Mouse (Mus musculus) heart, embryonic 16.5 days (tissue): ENCODE measurements around the gene Srgap2. TPM values are rescaled to one million over a fixed set of nuclear protein-coding genes. Genes with fewer than 3 reads are reported as not detected.

Source experiments
- ATAC-seq: fragments of 200-750 bp; cut with Nextera tagmentation; replicated peaks from 2 replicates; pipeline ENCODE4 v1.8.0; 2017; ENCODE audit warnings: moderate number of reproducible peaks; ENCODE audit not compliant: insufficient read depth, low FRiP score; ENCODE audit errors: extremely low read depth
- H3K27ac ChIP-seq: fragments of 300-500 bp; sonication (generic); 2 replicates; pipeline ENCODE4 v1.5.1; 2014; ENCODE audit warnings: mild to moderate bottlenecking, low read length, control low read depth, moderate library complexity
- H3K27me3 ChIP-seq: fragments of 300-500 bp; sonication (generic); 2 replicates; pipeline ENCODE4 v1.6.1; 2014; ENCODE audit warnings: low read length, mixed read lengths; ENCODE audit not compliant: control insufficient read depth, insufficient read depth
- H3K36me3 ChIP-seq: fragments of 300-500 bp; sonication (generic); 2 replicates; pipeline ENCODE4 v1.6.1; 2014; ENCODE audit not compliant: control insufficient read depth, insufficient read depth
- H3K4me1 ChIP-seq: fragments of 300-500 bp; sonication (generic); 2 replicates; pipeline ENCODE4 v1.6.1; 2014; ENCODE audit warnings: low read length, mixed read lengths; ENCODE audit not compliant: control insufficient read depth, insufficient read depth
- H3K4me2 ChIP-seq: fragments of 300-500 bp; sonication (generic); 2 replicates; pipeline ENCODE4 v1.6.1; 2014; ENCODE audit warnings: low read depth, mild to moderate bottlenecking, control low read depth, low read length
- H3K4me3 ChIP-seq: fragments of 300-500 bp; sonication (generic); 2 replicates; pipeline ENCODE4 v1.5.1; 2014; ENCODE audit warnings: mild to moderate bottlenecking, control low read depth, low read length
- H3K9ac ChIP-seq: fragments of 300-500 bp; sonication (generic); 2 replicates; pipeline ENCODE4 v1.6.1; 2014; ENCODE audit warnings: low read length, control low read depth
- H3K9me3 ChIP-seq: fragments of 300-500 bp; sonication (generic); replicated peaks from 2 replicates; pipeline ENCODE4 v1.6.1; 2016; ENCODE audit warnings: low read length; ENCODE audit not compliant: control insufficient read depth
- WGBS: fragments of 180-500 bp; shearing (Covaris S2); extraction: QIAGEN DNeasy Blood & Tissue Kit; methylation state at CpG from one replicate; pipeline ENCODE4 v1.1.7; 2014; 5-methylcytosine and 5-hydroxymethylcytosine counted together
- polyA plus RNA-seq: library from polyadenylated mRNA; unstranded; fragments of >200 nt; fragmentation: Nextera tagmentation; extraction: Ambion mirVana; gene quantifications from 2 replicates; pipeline ENCODE4 v1.2.1, GENCODE M21; 2015

The Srgap2 gene
- polyA plus RNA-seq, 1 experiment from 2014 or later = 16.6 TPM

DNA sequence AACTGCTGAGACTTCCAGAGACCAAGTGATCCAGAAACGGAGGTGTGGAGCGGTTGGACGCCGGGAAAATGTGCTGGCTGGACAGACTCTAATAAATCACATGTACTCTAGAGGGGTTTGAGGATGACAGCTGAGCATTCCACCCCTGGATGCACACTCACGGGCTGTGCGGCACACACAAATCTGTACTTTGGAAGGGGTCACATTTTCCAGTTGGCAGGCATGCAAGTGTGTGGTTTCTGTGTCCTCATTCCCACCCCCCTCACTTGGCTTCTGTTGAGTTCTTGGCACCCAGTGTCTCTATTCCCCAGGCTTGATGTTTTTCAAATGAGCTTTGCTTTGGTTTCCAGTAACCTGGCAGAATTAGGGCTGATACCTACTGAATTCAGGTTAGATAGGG is 227.4 kb downstream of the Srgap2 start:
- Histone ChIP-seq H3K36me3 (peaks cover 11% of the 10 kb centered on the region; the same call in 1 of the 2 replicates), H3K4me2 (no peak overlapping the region), H3K9me3 (no peaks in the 10 kb centered on the region), H3K27me3 (no peaks in the 10 kb centered on the region), H3K4me3 (no peak overlapping the region), H3K27ac (0 out of 2 replicates have a peak overlapping the region, but pooled peaks have one; percentile 28), H3K9ac (no peak overlapping the region), H3K4me1 (peaks cover 9% of the 10 kb centered on the region)
- no peak for ATAC-seq
- 68% methylated on average over 6 of the region's 6 CpGs for WGBS

DNA sequence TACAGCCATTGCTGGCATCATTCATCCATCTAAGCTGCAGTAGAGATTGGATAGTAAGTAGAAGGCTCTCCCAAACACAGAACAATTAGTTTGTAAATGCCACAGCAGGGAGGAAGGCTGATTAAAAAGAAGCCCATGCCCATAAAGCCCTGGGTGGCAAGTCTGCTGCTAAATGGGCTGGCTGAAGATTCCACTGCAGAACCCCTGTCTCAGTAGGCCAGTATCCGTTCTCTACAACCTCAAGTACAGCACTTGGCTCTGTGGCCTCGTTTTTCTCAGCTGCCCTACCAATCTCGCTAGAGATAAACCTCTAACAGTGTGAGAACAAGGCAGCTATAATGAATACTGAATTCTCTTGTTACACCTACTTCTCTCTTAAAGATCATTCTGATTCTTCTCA is 227.9 kb downstream of the Srgap2 start:
- H3K9me3 ChIP-seq = no peaks in the 10 kb centered on the region
- peaks cover 9% of the 10 kb centered on the region for H3K4me1 ChIP-seq
- 42% methylated on average over 3 of the region's 3 CpGs for WGBS
- H3K9ac ChIP-seq = no peak overlapping the region
- H3K27me3 ChIP-seq = no peaks in the 10 kb centered on the region
- no peak for ATAC-seq
- no peak overlapping the region for H3K4me2 ChIP-seq
- H3K4me3 ChIP-seq = no peak overlapping the region
- peaks cover 11% of the 10 kb centered on the region; the same call in 1 of the 2 replicates for H3K36me3 ChIP-seq
- H3K27ac ChIP-seq = 0 out of 2 replicates have a peak overlapping the region, but pooled peaks have one; percentile 28

DNA sequence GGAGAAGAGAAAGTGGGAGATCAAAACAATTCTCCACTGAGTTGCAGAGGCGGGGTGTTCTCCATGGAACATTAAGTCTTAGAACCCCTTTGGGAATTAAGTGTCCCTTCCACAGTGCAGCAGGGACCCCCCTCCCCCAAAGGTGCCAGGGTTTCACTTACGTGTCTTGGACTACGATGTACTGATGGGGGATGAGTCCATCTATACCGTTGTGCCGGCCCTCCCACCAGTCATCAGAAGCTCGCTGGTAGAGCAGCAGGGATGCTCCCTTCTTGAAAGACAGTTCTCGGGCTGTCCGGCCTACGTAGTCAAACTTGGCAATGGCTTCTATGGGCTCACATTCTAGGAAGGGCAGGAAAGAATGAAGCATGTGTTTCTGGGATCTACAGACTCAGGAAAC is 229.0 kb downstream of the Srgap2 start:
- H3K4me2 ChIP-seq = no peak overlapping the region
- peaks cover 11% of the 10 kb centered on the region; the same call in 1 of the 2 replicates for H3K36me3 ChIP-seq
- peaks cover 9% of the 10 kb centered on the region for H3K4me1 ChIP-seq
- no peak for ATAC-seq
- no peak overlapping the region for H3K9ac ChIP-seq
- WGBS = 92% methylated on average over 9 of the region's 9 CpGs
- H3K27me3 ChIP-seq = no peaks in the 10 kb centered on the region
- H3K9me3 ChIP-seq = no peaks in the 10 kb centered on the region
- H3K27ac ChIP-seq = no peak overlapping the region
- no peak overlapping the region for H3K4me3 ChIP-seq

DNA sequence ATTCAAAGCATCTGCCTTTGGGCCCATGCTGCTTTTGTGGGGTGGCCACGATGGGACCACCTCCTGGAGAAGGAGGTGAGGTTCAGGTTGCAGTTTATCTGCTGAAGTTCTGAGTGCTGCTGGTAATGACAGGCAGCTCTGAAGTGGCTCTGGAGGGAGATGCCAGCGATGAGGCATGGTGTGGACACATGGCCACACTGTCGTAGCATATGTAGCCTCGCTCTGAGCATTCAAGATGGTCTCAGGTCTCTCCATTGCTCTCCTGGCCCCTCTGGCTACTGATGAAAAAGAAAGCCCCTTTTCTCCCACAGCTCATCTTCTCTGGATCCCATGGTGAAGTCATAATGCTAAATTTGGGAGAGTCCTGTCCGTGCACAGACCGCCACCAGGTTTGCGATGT is 230.4 kb downstream of the Srgap2 start:
- H3K36me3 ChIP-seq = peaks cover 22% of the 10 kb centered on the region
- no peak for ATAC-seq
- H3K27me3 ChIP-seq = no peaks in the 10 kb centered on the region
- H3K9ac ChIP-seq = no peak overlapping the region
- H3K4me3 ChIP-seq = no peak overlapping the region
- no peak overlapping the region for H3K4me2 ChIP-seq
- WGBS = 67% methylated on average over 7 of the region's 7 CpGs
- no peak overlapping the region for H3K27ac ChIP-seq
- H3K9me3 ChIP-seq = no peaks in the 10 kb centered on the region
- H3K4me1 ChIP-seq = peaks cover 9% of the 10 kb centered on the region

DNA sequence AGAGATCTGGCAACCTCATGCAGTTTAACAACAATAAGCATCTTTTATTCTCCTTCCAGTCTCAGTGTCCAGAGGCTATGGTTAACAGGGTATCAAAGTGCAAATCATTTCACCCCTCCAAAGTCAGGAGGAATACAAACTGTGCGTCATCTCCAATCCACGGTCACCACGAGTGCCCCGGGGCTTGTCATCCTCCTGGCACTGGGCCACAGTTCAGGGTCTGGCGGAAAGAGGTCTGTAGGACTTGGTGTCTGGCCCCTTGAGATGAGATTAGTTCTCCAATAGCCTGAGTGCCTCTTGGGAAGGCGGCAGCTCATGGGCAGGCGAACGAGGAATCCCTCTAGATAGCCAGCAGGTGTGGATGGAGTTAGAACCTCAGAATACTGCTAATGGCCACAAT is 232.0 kb downstream of the Srgap2 start:
- Histone ChIP-seq H3K4me2 (no peak overlapping the region), H3K4me3 (no peak overlapping the region), H3K36me3 (peaks cover 29% of the 10 kb centered on the region), H3K9ac (no peak overlapping the region), H3K9me3 (no peaks in the 10 kb centered on the region), H3K27ac (no peak overlapping the region), H3K27me3 (no peaks in the 10 kb centered on the region), H3K4me1 (peaks cover 9% of the 10 kb centered on the region)
- ATAC-seq = no peak
- 37% methylated on average over 8 of the region's 8 CpGs for WGBS

DNA sequence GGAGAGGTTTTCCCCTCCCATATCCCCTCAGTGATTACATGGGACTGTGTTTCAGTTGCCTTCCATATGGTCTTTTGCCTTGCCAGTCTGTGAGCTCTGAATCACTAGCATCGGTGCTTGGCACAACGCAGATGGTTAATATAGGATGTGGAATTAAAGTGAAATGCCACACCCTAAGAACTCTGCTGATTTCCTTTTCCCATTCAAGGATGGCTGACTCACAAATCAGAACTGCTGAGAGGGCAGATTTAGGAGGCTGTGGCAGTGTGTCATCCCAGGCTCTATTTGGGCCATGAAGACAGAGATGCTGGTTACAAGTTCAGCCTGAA is 233.3 kb downstream of the Srgap2 start:
- H3K9ac ChIP-seq = no peak overlapping the region
- no peak overlapping the region for H3K4me2 ChIP-seq
- H3K27ac ChIP-seq = no peak overlapping the region
- no peak for ATAC-seq
- no peak overlapping the region for H3K4me3 ChIP-seq
- no peaks in the 10 kb centered on the region for H3K9me3 ChIP-seq
- no peaks in the 10 kb centered on the region for H3K27me3 ChIP-seq
- whole genome bisulfite sequencing = 77% methylated on average over 2 of the region's 2 CpGs
- peaks cover 33% of the 10 kb centered on the region for H3K36me3 ChIP-seq
- H3K4me1 ChIP-seq = peaks cover 9% of the 10 kb centered on the region

DNA sequence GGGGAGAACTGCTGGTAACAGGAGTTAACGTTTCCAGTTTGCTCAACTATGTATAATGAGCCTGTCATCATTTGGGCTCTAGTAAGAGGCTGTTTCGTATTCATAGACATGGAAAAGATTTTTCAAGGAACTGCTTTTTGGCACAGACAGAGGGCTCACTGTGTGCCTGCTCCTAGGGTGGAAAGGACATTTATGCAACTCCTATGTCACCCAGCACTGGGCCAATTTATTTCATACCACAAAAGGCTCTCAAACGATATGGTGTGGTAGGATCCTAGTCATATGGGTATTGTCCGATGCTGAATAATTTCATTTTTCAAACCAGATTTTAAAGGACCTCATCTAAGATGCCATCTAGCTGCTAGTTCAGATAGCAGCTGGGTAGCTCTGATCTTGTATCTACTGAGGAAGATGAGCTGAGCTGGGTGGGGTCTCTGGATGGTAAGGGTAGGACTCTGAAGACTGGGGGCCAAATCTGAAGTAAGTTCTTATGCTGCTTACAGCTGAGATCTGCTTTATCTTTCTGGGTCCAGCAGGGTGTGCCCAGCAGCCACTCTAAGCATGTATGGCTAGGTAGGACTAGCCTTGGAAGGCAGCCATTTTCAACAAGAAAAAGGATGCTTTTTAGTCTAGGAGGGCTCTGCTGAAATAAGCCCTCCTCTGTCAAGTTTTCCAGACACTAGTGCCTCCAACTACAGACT is 233.8 kb downstream of the Srgap2 start:
- Histone ChIP-seq H3K36me3 (peaks cover 33% of the 10 kb centered on the region), H3K9me3 (no peaks in the 10 kb centered on the region), H3K4me1 (peaks cover 9% of the 10 kb centered on the region), H3K4me3 (no peak overlapping the region), H3K4me2 (no peak overlapping the region), H3K27me3 (no peaks in the 10 kb centered on the region), H3K27ac (no peak overlapping the region), H3K9ac (no peak overlapping the region)
- ATAC-seq = no peak
- 81% methylated on average over 4 of the region's 4 CpGs for WGBS

DNA sequence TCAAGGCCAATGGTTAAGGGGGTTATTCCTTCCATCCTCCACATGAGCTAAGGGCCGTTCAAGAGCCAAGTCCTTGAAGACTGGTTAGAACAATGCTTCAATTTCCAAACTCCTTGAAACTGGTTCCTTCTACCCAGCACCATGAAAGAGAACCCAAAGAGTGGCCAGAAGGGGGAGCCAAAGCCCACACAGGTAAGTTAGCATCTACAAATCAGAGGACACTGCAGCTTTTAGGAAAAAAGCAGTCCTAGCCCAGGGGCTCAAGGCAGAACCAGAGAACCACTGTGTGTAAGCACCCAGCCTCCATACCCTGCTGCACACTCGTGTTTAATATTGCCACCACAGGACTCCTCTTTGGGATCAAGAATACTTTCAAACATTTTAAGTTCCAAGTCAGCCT is 236.5 kb downstream of the Srgap2 start:
- Histone ChIP-seq H3K4me1 (peaks cover 6% of the 10 kb centered on the region), H3K27me3 (no peaks in the 10 kb centered on the region), H3K9me3 (no peaks in the 10 kb centered on the region), H3K36me3 (peaks cover 28% of the 10 kb centered on the region), H3K4me2 (no peak overlapping the region), H3K27ac (no peak overlapping the region), H3K9ac (no peak overlapping the region), H3K4me3 (no peak overlapping the region)
- no peak for ATAC-seq
- WGBS = 47% methylated on average over 2 of the region's 2 CpGs

DNA sequence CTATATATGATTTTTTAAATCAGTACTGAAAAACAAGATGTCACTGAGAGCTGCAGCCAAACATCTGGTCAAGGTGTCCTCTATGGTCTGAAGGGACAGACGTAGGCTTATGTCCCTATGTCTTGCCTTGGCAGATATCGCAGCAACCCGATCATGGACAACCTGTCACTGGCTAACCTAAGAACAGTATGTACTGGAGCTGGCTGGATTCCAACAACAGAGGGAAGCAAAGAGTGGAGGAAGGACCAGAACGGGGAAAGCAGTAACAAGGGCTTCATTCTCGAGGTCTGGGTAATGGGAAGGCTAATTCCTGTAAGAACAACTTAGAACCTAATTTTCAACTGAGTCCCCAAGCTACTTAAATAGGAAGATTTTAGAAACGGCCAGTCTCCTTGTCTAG is 238.2 kb downstream of the Srgap2 start:
- H3K4me3 ChIP-seq = no peak overlapping the region
- ATAC-seq = no peak
- no peaks in the 10 kb centered on the region for H3K27me3 ChIP-seq
- H3K9me3 ChIP-seq = no peaks in the 10 kb centered on the region
- H3K9ac ChIP-seq = no peak overlapping the region
- no peak overlapping the region for H3K4me2 ChIP-seq
- no peak overlapping the region for H3K27ac ChIP-seq
- peaks cover 28% of the 10 kb centered on the region for H3K36me3 ChIP-seq
- no peaks in the 10 kb centered on the region for H3K4me1 ChIP-seq
- WGBS = 64% methylated on average over 6 of the region's 6 CpGs
